Mouse (Mus musculus) intestine, postnatal 0 days (tissue): ENCODE measurements at regions not wholly inside any gene's neighbourhood (a gene's known extent, or its start where the extent isn't known, plus 50 kb on each side); places are given as distances from the start of the nearest gene placed in this dataset.

Experiments
- ATAC-seq: fragments of 200-750 bp; cut with Nextera tagmentation; 2 replicates; pipeline ENCODE4 v1.8.0; 2017; ENCODE audit warnings: mild to moderate bottlenecking, moderate TSS enrichment, moderate library complexity
- H3K27ac ChIP-seq: fragments of 300-500 bp; sonication (generic); 2 replicates; pipeline ENCODE4 v1.5.1; 2014; ENCODE audit warnings: mild to moderate bottlenecking, low read depth, low read length, moderate library complexity
- H3K27me3 ChIP-seq: fragments of 300-500 bp; sonication (generic); replicated peaks from 2 replicates; pipeline ENCODE4 v1.6.1; 2014; ENCODE audit warnings: low read length, mixed read lengths; ENCODE audit not compliant: control insufficient read depth, insufficient read depth
- H3K36me3 ChIP-seq: fragments of 300-500 bp; sonication (generic); 2 replicates; pipeline ENCODE4 v1.6.1; 2014; ENCODE audit warnings: mild to moderate bottlenecking, moderate library complexity; ENCODE audit not compliant: control insufficient read depth, insufficient read depth
- H3K4me1 ChIP-seq: fragments of 300-500 bp; sonication (generic); replicated peaks from 2 replicates; pipeline ENCODE4 v1.6.1; 2014; ENCODE audit warnings: antibody characterized with exemption, low read length, mixed read lengths; ENCODE audit not compliant: control insufficient read depth, insufficient read depth
- H3K4me2 ChIP-seq: fragments of 300-500 bp; sonication (generic); replicated peaks from 2 replicates; pipeline ENCODE4 v1.6.1; 2014; ENCODE audit warnings: low read depth, mild to moderate bottlenecking, moderate library complexity
- H3K4me3 ChIP-seq: fragments of 300-500 bp; sonication (generic); 2 replicates; pipeline ENCODE4 v1.5.1; 2014; ENCODE audit warnings: low read depth, low read length
- H3K9ac ChIP-seq: fragments of 300-500 bp; sonication (generic); 2 replicates; pipeline ENCODE4 v1.6.1; 2014; ENCODE audit warnings: mild to moderate bottlenecking, low read depth, low read length
- H3K9me3 ChIP-seq: fragments of 300-500 bp; sonication (generic); 2 replicates; pipeline ENCODE4 v1.6.1; 2016; ENCODE audit warnings: mixed run types; ENCODE audit not compliant: control insufficient read depth
- CTCF ChIP-seq: sonication (generic); IDR thresholded peaks from 2 replicates; pipeline ENCODE4 v1.5.1; 2016; ENCODE audit warnings: low read depth, mild to moderate bottlenecking, control low read depth, antibody characterized with exemption, moderate library complexity
- WGBS: fragments of 180-500 bp; shearing (Covaris S2); extraction: QIAGEN DNeasy Blood & Tissue Kit; methylation state at CpG from one replicate; pipeline ENCODE4 v1.1.7; 2014; 5-methylcytosine and 5-hydroxymethylcytosine counted together

DNA sequence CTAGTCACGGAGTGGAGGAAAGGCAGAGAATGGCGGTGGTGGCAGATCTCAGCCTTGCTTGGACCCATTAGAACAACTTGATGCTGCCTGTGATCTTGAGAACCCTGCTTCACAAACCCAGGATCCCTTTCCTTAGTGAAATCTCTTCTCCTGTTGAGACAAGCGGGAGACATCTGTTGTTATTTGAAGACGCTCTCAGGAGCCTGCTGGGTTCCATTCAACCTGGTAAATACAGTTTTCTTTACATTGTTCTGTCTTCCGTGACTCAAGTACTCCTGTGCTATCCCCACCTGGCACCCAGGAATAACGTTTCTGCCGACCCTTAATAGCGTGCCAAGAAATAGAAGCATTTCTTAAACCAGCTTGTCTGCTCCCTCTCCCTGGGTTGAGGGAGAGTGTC, 213.8 kb downstream of the Enc1 start:
- 86% methylated on average over 8 of the region's 8 CpGs for WGBS
- Histone ChIP-seq H3K9ac (no peak overlapping the region), H3K4me3 (no peak overlapping the region), H3K27ac (no peak overlapping the region), H3K36me3 (no peaks in the 10 kb centered on the region), H3K9me3 (no peaks in the 10 kb centered on the region), H3K4me1 (peaks cover 13% of the 10 kb centered on the region), H3K27me3 (no peaks in the 10 kb centered on the region), H3K4me2 (no peak overlapping the region)
- ATAC-seq: no peak
- TF ChIP-seq CTCF: no peak

- no peaks in the 10 kb centered on the region for H3K27me3 ChIP-seq
- WGBS: 40% methylated on average over 6 of the region's 6 CpGs
- no peak overlapping the region for H3K4me3 ChIP-seq
- H3K27ac ChIP-seq: no peak overlapping the region
- no peaks in the 10 kb centered on the region for H3K9me3 ChIP-seq
- peaks cover 14% of the 10 kb centered on the region for H3K4me1 ChIP-seq
- no peak for ATAC-seq
- TF ChIP-seq CTCF: no peak
- no peak overlapping the region for H3K9ac ChIP-seq
- no peak overlapping the region for H3K4me2 ChIP-seq
- H3K36me3 ChIP-seq: no peaks in the 10 kb centered on the region
Measured at GRCm38 (mm10) chr13:97453469-97453868, 212.6 kb downstream of the Enc1 start.

GRCm38 (mm10) chr13:97453090-97453430, 212.2 kb downstream of the Enc1 start:
- WGBS: 18% methylated on average over 5 of the region's 5 CpGs
- no peak for TF ChIP-seq CTCF
- Histone ChIP-seq H3K27ac (no peak overlapping the region), H3K27me3 (no peaks in the 10 kb centered on the region), H3K4me3 (no peak overlapping the region), H3K9me3 (no peaks in the 10 kb centered on the region), H3K4me1 (peaks cover 14% of the 10 kb centered on the region), H3K4me2 (no peak overlapping the region), H3K36me3 (no peaks in the 10 kb centered on the region), H3K9ac (no peak overlapping the region)
- ATAC-seq: peak; percentile 38

DNA sequence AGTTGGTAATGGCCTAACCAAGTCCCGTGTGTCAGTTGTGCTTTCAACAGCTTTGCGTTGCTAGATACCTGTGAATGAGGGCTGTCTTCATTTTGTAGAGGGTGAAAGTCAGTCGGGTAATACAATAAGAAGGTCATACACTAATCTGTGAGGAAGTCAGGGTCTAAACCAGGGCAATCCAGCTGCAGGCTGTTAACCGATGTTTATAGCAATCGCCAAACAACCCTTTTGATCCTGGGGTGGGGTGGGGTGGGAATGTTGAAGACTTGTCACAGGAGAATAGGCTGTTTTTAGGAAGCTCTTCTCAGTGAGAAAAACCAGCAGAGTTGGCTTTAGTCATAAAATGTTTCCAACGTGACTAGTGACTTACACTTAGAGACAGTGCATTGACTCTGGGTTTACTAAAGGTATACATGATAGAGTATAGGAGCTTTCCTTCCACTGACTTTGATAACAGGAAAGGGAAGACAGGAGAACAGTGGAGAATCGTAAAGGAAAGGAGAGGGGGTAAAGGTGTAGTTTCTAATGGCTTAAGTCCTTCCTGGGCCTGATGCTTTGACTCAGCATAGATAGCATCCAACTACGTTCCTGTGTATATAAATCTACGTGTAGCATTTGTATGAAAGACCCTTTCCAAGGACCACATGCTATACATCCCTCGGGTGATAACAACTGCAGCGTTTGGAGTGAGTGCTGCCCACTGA, 211.6 kb downstream of the Enc1 start:
- ATAC-seq: peak; percentile 37; the same call in 1 of the 2 replicates
- no peak overlapping the region for H3K4me2 ChIP-seq

GRCm38 (mm10) chr13:97451276-97451675, 210.4 kb downstream of the Enc1 start:
- H3K9ac ChIP-seq: no peak overlapping the region
- H3K27me3 ChIP-seq: no peaks in the 10 kb centered on the region
- no peak for TF ChIP-seq CTCF
- no peak overlapping the region for H3K4me3 ChIP-seq
- no peaks in the 10 kb centered on the region for H3K9me3 ChIP-seq
- H3K4me1 ChIP-seq: peaks cover 14% of the 10 kb centered on the region
- H3K4me2 ChIP-seq: no peak overlapping the region
- ATAC-seq: no peak
- 51% methylated on average over 10 of the region's 10 CpGs for WGBS
- H3K27ac ChIP-seq: no peak overlapping the region
- no peaks in the 10 kb centered on the region for H3K36me3 ChIP-seq

More for the DNA sequence above, 211.6 kb downstream of the Enc1 start:
- Histone ChIP-seq H3K27me3 (no peaks in the 10 kb centered on the region), H3K9ac (no peak overlapping the region), H3K27ac (no peak overlapping the region), H3K9me3 (no peaks in the 10 kb centered on the region), H3K4me3 (no peak overlapping the region), H3K4me1 (peaks cover 14% of the 10 kb centered on the region), H3K36me3 (no peaks in the 10 kb centered on the region)
- TF ChIP-seq CTCF: no peak
- WGBS: 18% methylated on average over 11 of the region's 11 CpGs

- no peak for TF ChIP-seq CTCF
Measured at GRCm38 (mm10) chr13:97448123-97448522, 207.2 kb downstream of the Enc1 start.

More at GRCm38 (mm10) chr13:97448123-97448522, 207.2 kb downstream of the Enc1 start:
- Histone ChIP-seq H3K9ac (no peak overlapping the region), H3K27ac (no peak overlapping the region), H3K4me1 (peaks cover 11% of the 10 kb centered on the region), H3K4me2 (no peak overlapping the region), H3K27me3 (no peaks in the 10 kb centered on the region), H3K9me3 (no peaks in the 10 kb centered on the region), H3K4me3 (no peak overlapping the region), H3K36me3 (no peaks in the 10 kb centered on the region)
- ATAC-seq: no peak
- 94% methylated on average over 1 of the region's 1 CpGs for WGBS
